Mouse (Mus musculus): ENCODE results near the gene Zbtb44.
"Not testable (repeated sequence)": the region's sequence is repeated elsewhere in the genome, so short reads cannot be mapped to it uniquely, and the experiment has no call there.

The Zbtb44 gene

DNA sequence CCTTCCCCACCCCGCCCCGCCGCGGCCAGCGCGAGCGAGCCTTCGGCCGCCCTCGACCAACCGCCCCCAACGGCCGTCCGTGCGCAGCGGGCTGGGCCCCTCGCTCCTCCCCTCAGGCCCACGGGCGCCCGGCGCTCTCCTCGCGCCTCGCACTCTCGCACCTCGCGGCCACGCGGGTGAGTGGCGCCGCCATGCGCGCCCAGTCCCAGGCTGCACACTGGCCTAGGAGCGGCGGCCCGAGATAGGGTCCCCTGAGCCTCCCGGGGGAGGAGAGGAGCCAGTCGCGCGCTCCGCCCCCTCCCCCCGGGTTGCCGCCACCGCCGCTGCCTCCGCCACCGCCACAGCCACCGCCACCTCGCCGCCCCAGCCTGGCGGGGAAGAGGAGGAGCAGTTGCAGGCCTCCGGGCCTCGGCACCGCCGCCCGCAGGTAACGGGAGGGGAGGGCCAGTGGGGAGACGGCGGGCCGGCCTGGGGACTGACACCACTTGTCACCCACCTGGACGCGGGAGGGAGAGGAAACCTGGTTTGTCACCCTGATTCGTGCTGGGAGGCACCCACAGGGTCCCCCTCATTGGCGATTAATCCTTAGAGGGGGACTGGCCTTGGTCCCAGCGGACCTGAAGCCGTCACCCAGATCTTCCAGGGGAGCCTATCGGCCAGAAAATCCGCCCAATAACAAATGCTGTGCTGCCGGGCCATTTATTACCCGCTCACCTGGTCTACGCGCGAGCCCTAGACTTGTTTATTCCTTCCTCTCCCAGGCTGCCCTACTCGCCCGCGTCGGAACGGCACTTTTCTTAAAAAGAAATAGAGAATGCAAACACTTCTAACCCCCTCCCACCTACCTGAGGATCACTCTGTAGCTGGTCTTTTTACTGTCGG lies at the start of gene Zbtb44:
Gene Zbtb44 (plus strand): TSS at position 113 of the 882 bp plus-strand sequence.
- peak; percentile 77 for DNase-seq

- DNase-seq: no peak
These were observed 44.7 kb upstream of the Zbtb44 start for GRCm38 (mm10) chr9:30985782-30986181.

- DNase-seq: no peak
These were observed 37.3 kb upstream of the Zbtb44 start for GRCm38 (mm10) chr9:30993106-30993505.

- no peak for DNase-seq
These were observed 33.6 kb upstream of the Zbtb44 start for GRCm38 (mm10) chr9:30996590-30997562.

DNA sequence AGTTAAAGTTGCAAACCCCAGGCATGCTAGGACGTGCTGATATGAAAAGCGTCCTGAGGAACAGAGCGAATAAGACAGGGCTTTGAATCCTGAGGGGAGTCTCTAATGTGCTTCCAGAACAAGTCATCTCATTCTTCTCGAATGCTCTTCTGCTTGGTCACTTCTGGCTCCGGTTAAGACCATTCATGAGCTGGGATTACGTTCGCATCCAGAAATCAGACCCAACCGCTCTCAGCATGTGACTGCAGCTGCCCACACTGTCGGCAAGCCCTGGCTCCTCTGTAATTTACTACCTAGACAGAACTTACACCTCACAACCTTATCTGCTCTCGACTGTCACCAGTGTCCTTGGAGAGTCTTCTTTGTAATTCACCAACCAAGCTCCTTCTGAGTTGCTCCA lies 29.8 kb upstream of the Zbtb44 start:
- DNase-seq: no peak

GRCm38 (mm10) chr9:31002528-31002927 lies 27.9 kb upstream of the Zbtb44 start:
- no peak for DNase-seq

DNA sequence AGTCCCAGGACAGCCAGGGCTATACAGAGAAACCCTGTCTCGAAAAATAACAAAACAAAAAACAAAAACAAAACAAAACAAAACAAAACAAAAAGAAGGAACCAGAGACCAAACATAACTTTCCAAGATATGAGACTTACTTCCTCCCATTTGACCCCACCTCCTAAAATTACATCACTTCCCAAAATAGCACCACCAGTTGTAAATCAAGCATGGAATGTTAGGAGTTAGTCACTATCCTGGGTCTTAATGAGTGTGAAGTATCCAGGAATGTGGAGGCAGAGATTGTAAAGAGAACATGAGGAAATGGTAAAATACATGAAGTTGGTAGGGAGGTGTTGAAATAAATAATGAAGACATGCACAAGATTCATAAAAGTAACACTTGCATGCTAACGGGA lies 21.1 kb upstream of the Zbtb44 start:
- no peak for DNase-seq

- no peak for DNase-seq
These were observed 20.4 kb upstream of the Zbtb44 start for GRCm38 (mm10) chr9:31010040-31010439.

- DNase-seq: no peak
These were observed 19.7 kb upstream of the Zbtb44 start for GRCm38 (mm10) chr9:31010749-31011148.

GRCm38 (mm10) chr9:31011533-31011932 lies 18.9 kb upstream of the Zbtb44 start:
- DNase-seq: no peak

DNA sequence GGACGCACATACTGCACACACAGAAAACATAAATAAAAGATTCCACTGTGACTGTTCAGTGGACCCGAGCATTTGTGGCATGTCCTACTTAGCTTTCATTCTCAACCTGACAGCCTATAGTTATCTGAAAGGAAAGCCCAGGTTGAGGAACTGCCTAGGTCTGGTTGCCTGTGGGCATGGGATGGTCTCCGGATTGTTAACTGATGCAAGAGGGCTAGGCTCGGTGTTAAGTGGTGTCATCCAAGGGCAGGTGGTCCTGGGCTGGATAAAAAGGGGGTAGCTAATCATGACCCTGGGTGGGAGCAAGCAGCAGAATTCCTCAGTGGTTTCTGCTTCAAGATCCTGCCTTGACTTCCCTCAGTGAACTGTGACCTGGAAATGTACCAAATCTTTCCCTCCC lies 17.8 kb upstream of the Zbtb44 start:
- no peak for DNase-seq

GRCm38 (mm10) chr9:31013415-31013814 lies 17.0 kb upstream of the Zbtb44 start:
- DNase-seq: no peak

DNA sequence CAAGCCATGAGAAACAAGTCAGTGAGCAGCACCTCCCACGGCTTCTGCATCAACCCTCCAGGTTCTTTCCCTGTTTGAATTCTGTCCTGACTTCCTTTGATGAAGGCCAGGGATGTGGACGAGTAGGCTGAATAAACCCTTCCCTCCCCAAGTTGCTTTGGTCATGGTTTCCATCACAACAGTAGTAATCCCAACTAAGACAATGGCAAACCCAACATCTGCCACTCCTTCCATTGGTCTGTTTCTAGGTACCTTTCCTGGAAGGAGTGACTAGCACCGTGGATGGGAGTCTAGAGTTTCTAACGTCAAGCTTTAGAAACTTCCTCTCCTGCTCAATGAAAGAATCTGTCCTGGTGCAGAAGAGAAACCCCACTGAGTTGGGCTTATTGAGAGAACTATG lies 12.8 kb upstream of the Zbtb44 start:
- DNase-seq: no peak

DNA sequence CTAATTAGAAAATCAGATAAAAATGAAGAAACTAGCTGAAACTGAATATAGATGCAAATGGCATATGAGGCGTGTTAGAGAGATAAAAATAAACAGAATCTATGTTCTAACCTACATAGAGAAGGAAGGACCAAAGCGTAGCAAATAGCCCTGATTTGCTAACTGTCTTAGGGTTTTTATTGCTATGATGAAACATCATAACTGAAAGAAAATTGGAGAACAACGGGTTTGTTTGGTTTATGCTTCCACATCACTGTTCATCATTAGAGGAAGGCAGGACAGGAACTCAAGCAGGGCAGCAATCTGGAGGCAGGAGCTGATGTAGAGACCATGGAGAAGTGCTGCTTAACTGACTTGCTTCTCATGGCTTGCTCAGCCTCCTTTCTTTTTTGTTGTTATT lies 12.3 kb upstream of the Zbtb44 start:
- no peak for DNase-seq

DNA sequence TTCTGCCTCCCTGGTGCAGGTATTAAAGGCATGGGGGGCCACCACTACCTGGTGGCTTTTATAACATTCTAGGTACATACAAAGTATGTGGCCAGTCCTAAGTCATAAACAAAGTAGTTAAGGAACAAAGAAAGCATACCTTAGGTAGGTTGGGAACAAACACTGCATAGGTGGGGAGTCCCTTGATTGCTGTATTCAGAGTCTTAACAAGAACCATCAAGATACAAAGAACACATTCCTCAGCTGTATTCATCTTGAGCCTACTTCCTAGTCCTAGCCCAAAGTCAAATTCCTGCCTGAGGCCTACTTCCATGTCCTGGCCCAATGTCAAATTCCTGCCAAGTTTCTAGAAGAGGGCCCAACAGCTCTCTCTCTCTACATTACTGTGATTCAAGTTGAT lies 11.7 kb upstream of the Zbtb44 start:
- DNase-seq: no peak

- no peak for DNase-seq
These were observed 2.2 kb upstream of the Zbtb44 start for GRCm38 (mm10) chr9:31028251-31028650.

GRCm38 (mm10) chr9:31029751-31030511 lies 513 bp upstream of the Zbtb44 start:
- DNase-seq: peak; percentile 97

DNA sequence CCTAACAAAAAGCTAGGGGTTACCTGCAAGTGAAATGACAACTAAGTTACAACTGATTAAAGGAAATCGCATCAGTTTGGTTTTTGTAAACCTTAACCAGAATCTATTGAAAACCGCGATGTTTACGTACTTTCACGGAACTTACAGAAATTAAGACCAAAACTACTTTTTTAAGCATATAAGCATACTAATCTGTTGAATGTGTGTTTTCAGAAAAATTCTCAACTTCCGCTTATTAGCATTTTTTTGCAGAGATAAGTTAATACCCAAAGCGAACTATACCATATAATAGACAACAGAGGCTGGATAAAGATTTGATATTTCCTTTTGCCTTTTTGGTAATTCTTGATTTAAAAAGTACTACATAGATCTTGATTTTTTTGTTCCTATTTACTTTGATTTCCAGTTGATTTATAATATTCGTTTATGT lies 985 bp downstream of the Zbtb44 start:
- DNase-seq: no peak

GRCm38 (mm10) chr9:31032546-31032945 lies 2.1 kb downstream of the Zbtb44 start:
- no peak for DNase-seq

GRCm38 (mm10) chr9:31050208-31050607 lies 19.8 kb downstream of the Zbtb44 start:
- no peak for DNase-seq

DNA sequence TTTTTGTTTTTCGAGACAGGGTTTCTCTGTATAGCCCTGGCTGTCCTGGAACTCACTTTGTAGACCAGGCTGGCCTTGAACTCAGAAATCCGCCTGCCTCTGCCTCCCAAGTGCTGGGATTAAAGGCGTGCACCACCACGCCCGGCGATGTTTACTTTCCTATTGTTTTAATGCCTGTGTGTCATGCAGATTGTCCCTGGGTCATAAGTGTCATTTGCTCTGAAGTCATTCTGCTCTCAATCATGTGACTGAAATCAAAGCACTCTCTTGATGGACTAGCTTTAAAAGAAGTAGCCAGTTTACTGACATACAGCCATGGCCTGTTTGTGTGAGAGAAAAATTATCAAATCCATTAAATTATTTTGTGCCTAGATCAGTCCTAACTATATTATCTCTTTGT lies 21.1 kb downstream of the Zbtb44 start:
- DNase-seq: not testable (repeated sequence)

- DNase-seq: no peak
These were observed 28.3 kb downstream of the Zbtb44 start for GRCm38 (mm10) chr9:31058723-31059122.

DNA sequence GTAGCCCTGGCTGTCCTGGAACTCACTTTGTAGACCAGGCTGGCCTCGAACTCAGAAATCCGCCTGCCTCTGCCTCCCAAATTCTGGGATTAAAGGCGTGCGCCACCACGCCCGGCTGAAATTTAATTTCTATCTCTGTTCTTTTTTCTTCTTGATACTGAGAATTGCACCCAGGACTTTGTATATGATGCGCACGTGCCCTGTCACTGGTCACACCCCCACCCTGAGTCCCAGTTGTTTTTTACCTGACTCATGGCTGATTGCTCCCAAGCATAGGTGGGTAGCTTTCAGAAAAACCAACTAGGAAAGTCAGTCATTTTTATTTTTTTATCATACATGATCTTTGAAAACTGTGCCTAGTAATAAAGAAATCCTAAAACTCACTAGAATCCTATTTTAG lies 40.3 kb downstream of the Zbtb44 start:
- DNase-seq: no peak

Measured in cerebellum, adult 11-12 months (tissue).